Mouse (Mus musculus) liver, embryonic 16.5 days (tissue): ENCODE measurements at regions not wholly inside any gene's neighbourhood (a gene's known extent, or its start where the extent isn't known, plus 50 kb on each side); places are given as distances from the start of the nearest gene placed in this dataset.

Source experiments
- ATAC-seq: fragments of 200-750 bp; cut with Nextera tagmentation; 2 replicates; pipeline ENCODE4 v1.8.0; 2017; ENCODE audit warnings: low read depth, mild to moderate bottlenecking, moderate number of reproducible peaks, moderate library complexity
- H3K27ac ChIP-seq: fragments of 300-500 bp; sonication (generic); 2 replicates; pipeline ENCODE4 v1.5.1; 2014; ENCODE audit warnings: mild to moderate bottlenecking, low read length
- H3K27me3 ChIP-seq: fragments of 300-500 bp; sonication (generic); 2 replicates; pipeline ENCODE4 v1.6.1; 2014; ENCODE audit warnings: low read depth, low read length, mixed read lengths; ENCODE audit not compliant: control insufficient read depth, insufficient read depth
- H3K36me3 ChIP-seq: fragments of 300-500 bp; sonication (generic); 2 replicates; pipeline ENCODE4 v1.6.1; 2014; ENCODE audit warnings: mild to moderate bottlenecking; ENCODE audit not compliant: control insufficient read depth, insufficient read depth
- H3K4me1 ChIP-seq: fragments of 300-500 bp; sonication (generic); 2 replicates; pipeline ENCODE4 v1.6.1; 2014; ENCODE audit warnings: low read depth, low read length, mixed read lengths; ENCODE audit not compliant: control insufficient read depth
- H3K4me2 ChIP-seq: fragments of 300-500 bp; sonication (generic); 2 replicates; pipeline ENCODE4 v1.6.1; 2014; ENCODE audit warnings: low read depth, low read length, mixed read lengths
- H3K4me3 ChIP-seq: fragments of 300-500 bp; sonication (generic); 2 replicates; pipeline ENCODE4 v1.5.1; 2014; ENCODE audit warnings: low read depth, mild to moderate bottlenecking, low read length
- H3K9ac ChIP-seq: fragments of 300-500 bp; sonication (generic); 2 replicates; pipeline ENCODE4 v1.6.1; 2014; ENCODE audit warnings: low read depth, low read length
- H3K9me3 ChIP-seq: fragments of 300-500 bp; sonication (generic); replicated peaks from 2 replicates; pipeline ENCODE4 v1.6.1; 2016; ENCODE audit warnings: low read length; ENCODE audit not compliant: control insufficient read depth
- WGBS: fragments of 180-500 bp; shearing (Covaris S2); extraction: QIAGEN DNeasy Blood & Tissue Kit; methylation state at CpG from one replicate; pipeline ENCODE4 v1.1.7; 2014; ENCODE audit not compliant: insufficient replicate concordance; 5-methylcytosine and 5-hydroxymethylcytosine counted together

- no peak overlapping the region for H3K27ac ChIP-seq
- no peak for ATAC-seq
- no peaks in the 10 kb centered on the region for H3K4me1 ChIP-seq
- H3K4me3 ChIP-seq, result no peak overlapping the region
- H3K9ac ChIP-seq, result no peak overlapping the region
- WGBS, result 57% methylated on average over 2 of the region's 2 CpGs
- no peaks in the 10 kb centered on the region for H3K27me3 ChIP-seq
- no peak overlapping the region for H3K4me2 ChIP-seq
- no peaks in the 10 kb centered on the region for H3K9me3 ChIP-seq
- no peaks in the 10 kb centered on the region for H3K36me3 ChIP-seq
Observed at GRCm38 (mm10) chr16:76108464-76108863, 86.4 kb upstream of the Samsn1 start.

GRCm38 (mm10) chr16:76104673-76105072 lies 82.6 kb upstream of the Samsn1 start:
- ATAC-seq, result no peak
- no peaks in the 10 kb centered on the region for H3K36me3 ChIP-seq
- no peak overlapping the region for H3K9ac ChIP-seq
- no peaks in the 10 kb centered on the region for H3K4me1 ChIP-seq
- no peaks in the 10 kb centered on the region for H3K27me3 ChIP-seq
- 76% methylated on average over 6 of the region's 6 CpGs for WGBS
- no peaks in the 10 kb centered on the region for H3K9me3 ChIP-seq
- no peak overlapping the region for H3K4me3 ChIP-seq
- H3K4me2 ChIP-seq, result no peak overlapping the region
- H3K27ac ChIP-seq, result no peak overlapping the region

GRCm38 (mm10) chr16:76101773-76102172 lies 79.7 kb upstream of the Samsn1 start:
- Histone ChIP-seq H3K9ac (no peak overlapping the region), H3K4me3 (no peak overlapping the region), H3K36me3 (no peaks in the 10 kb centered on the region), H3K4me1 (no peaks in the 10 kb centered on the region), H3K4me2 (no peak overlapping the region), H3K27me3 (no peaks in the 10 kb centered on the region), H3K27ac (no peak overlapping the region), H3K9me3 (no peaks in the 10 kb centered on the region)
- 57% methylated on average over 3 of the region's 3 CpGs for WGBS
- ATAC-seq, result no peak

- H3K9ac ChIP-seq, result no peak overlapping the region
- no peak for ATAC-seq
- H3K27ac ChIP-seq, result no peak overlapping the region
- H3K9me3 ChIP-seq, result no peaks in the 10 kb centered on the region
- no peaks in the 10 kb centered on the region for H3K36me3 ChIP-seq
- H3K4me3 ChIP-seq, result no peak overlapping the region
- H3K4me2 ChIP-seq, result no peak overlapping the region
- H3K4me1 ChIP-seq, result no peaks in the 10 kb centered on the region
- 69% methylated on average over 9 of the region's 9 CpGs for WGBS
- H3K27me3 ChIP-seq, result no peaks in the 10 kb centered on the region
Observed at GRCm38 (mm10) chr16:76097808-76098207, 75.7 kb upstream of the Samsn1 start.

GRCm38 (mm10) chr16:76096363-76096762 lies 74.3 kb upstream of the Samsn1 start:
- Histone ChIP-seq H3K36me3 (no peaks in the 10 kb centered on the region), H3K27me3 (no peaks in the 10 kb centered on the region), H3K4me3 (no peak overlapping the region), H3K4me1 (no peaks in the 10 kb centered on the region), H3K9me3 (no peaks in the 10 kb centered on the region), H3K9ac (no peak overlapping the region), H3K4me2 (no peak overlapping the region), H3K27ac (no peak overlapping the region)
- whole genome bisulfite sequencing, result 80% methylated on average over 4 of the region's 4 CpGs
- no peak for ATAC-seq

GRCm38 (mm10) chr16:76085363-76085762 lies 63.3 kb upstream of the Samsn1 start:
- no peak overlapping the region for H3K9ac ChIP-seq
- WGBS, result 70% methylated on average over 4 of the region's 4 CpGs
- no peak overlapping the region for H3K4me2 ChIP-seq
- H3K36me3 ChIP-seq, result no peaks in the 10 kb centered on the region
- H3K9me3 ChIP-seq, result no peaks in the 10 kb centered on the region
- no peak overlapping the region for H3K27ac ChIP-seq
- no peak for ATAC-seq
- H3K27me3 ChIP-seq, result no peaks in the 10 kb centered on the region
- no peaks in the 10 kb centered on the region for H3K4me1 ChIP-seq
- no peak overlapping the region for H3K4me3 ChIP-seq

GRCm38 (mm10) chr16:76082465-76082864 lies 60.4 kb upstream of the Samsn1 start:
- WGBS, result 54% methylated on average over 4 of the region's 4 CpGs
- no peak for ATAC-seq
- Histone ChIP-seq H3K27me3 (no peaks in the 10 kb centered on the region), H3K27ac (no peak overlapping the region), H3K36me3 (no peaks in the 10 kb centered on the region), H3K4me2 (no peak overlapping the region), H3K9me3 (no peaks in the 10 kb centered on the region), H3K9ac (no peak overlapping the region), H3K4me1 (no peaks in the 10 kb centered on the region), H3K4me3 (no peak overlapping the region)

GRCm38 (mm10) chr16:76079761-76080502 lies 57.9 kb upstream of the Samsn1 start:
- 71% methylated on average over 6 of the region's 6 CpGs for WGBS
- H3K27me3 ChIP-seq, result no peaks in the 10 kb centered on the region
- no peak overlapping the region for H3K4me3 ChIP-seq
- H3K27ac ChIP-seq, result no peak overlapping the region
- H3K36me3 ChIP-seq, result no peaks in the 10 kb centered on the region
- no peak overlapping the region for H3K4me2 ChIP-seq
- no peak for ATAC-seq
- no peaks in the 10 kb centered on the region for H3K4me1 ChIP-seq
- no peaks in the 10 kb centered on the region for H3K9me3 ChIP-seq
- H3K9ac ChIP-seq, result no peak overlapping the region

GRCm38 (mm10) chr16:76078219-76078618 lies 56.1 kb upstream of the Samsn1 start:
- H3K4me1 ChIP-seq, result no peaks in the 10 kb centered on the region
- no peak overlapping the region for H3K9ac ChIP-seq
- H3K4me3 ChIP-seq, result no peak overlapping the region
- no peak for ATAC-seq
- no peak overlapping the region for H3K27ac ChIP-seq
- H3K9me3 ChIP-seq, result no peaks in the 10 kb centered on the region
- no peaks in the 10 kb centered on the region for H3K27me3 ChIP-seq
- H3K36me3 ChIP-seq, result no peaks in the 10 kb centered on the region
- 59% methylated on average over 5 of the region's 5 CpGs for WGBS
- no peak overlapping the region for H3K4me2 ChIP-seq
